Mouse (Mus musculus) c-Kit-positive CD71-positive TER-119-positive erythroid progenitor cells, embryonic 14.5 days (primary cell): ENCODE results near the gene Clec4n.
"Not testable (repeated sequence)": the region's sequence is repeated elsewhere in the genome, so short reads cannot be mapped to it uniquely, and the experiment has no call there.

ENCODE experiments used
- DNase-seq: peaks from one replicate; pipeline ENCODE4 v3.0.0-alpha.2; 2013; ENCODE audit warnings: low spot score

The Clec4n gene

GRCm38 (mm10) chr6:123229644-123230043 lies at the start of gene Clec4n:
Gene Clec4n (plus strand): TSS chr6:123229843.
- DNase-seq: no peak

GRCm38 (mm10) chr6:123184862-123185261 lies 44.8 kb upstream of the Clec4n start:
- not testable (repeated sequence) for DNase-seq

- DNase-seq: peak; percentile 69
Observed at GRCm38 (mm10) chr6:123207187-123208076, 22.2 kb upstream of the Clec4n start.

GRCm38 (mm10) chr6:123208077-123208439 lies 21.6 kb upstream of the Clec4n start:
- DNase-seq: not testable (repeated sequence)

- DNase-seq: no peak
Observed at GRCm38 (mm10) chr6:123211726-123212125, 17.9 kb upstream of the Clec4n start.

GRCm38 (mm10) chr6:123227519-123228166 lies 2.0 kb upstream of the Clec4n start:
- DNase-seq: no peak

- no peak for DNase-seq
Observed at GRCm38 (mm10) chr6:123231149-123231548, 1.5 kb downstream of the Clec4n start.

GRCm38 (mm10) chr6:123237582-123237981 lies 7.9 kb downstream of the Clec4n start:
- DNase-seq: no peak

GRCm38 (mm10) chr6:123244201-123244600 lies 14.6 kb downstream of the Clec4n start:
- DNase-seq: no peak

- not testable (repeated sequence) for DNase-seq
Observed at GRCm38 (mm10) chr6:123248862-123249261, 19.2 kb downstream of the Clec4n start.

- DNase-seq: no peak
Observed at GRCm38 (mm10) chr6:123252735-123253134, 23.1 kb downstream of the Clec4n start.

- no peak for DNase-seq
Observed at GRCm38 (mm10) chr6:123258946-123259345, 29.3 kb downstream of the Clec4n start.

GRCm38 (mm10) chr6:123259889-123260603 lies 30.4 kb downstream of the Clec4n start:
- DNase-seq: no peak

- no peak for DNase-seq
Observed at GRCm38 (mm10) chr6:123260868-123261267, 31.2 kb downstream of the Clec4n start.

- peak; percentile 37 for DNase-seq
Observed at GRCm38 (mm10) chr6:123261555-123262161, 32.0 kb downstream of the Clec4n start, which contains the start of gene Clec4d. Gene Clec4d (plus strand): TSS chr6:123262111.

- no peak for DNase-seq
Observed at GRCm38 (mm10) chr6:123264194-123264593, 34.6 kb downstream of the Clec4n start.

- no peak for DNase-seq
Observed at GRCm38 (mm10) chr6:123265809-123266208, 36.2 kb downstream of the Clec4n start.

- DNase-seq: no peak
Observed at GRCm38 (mm10) chr6:123266945-123267344, 37.3 kb downstream of the Clec4n start.

GRCm38 (mm10) chr6:123279443-123279842 lies 49.8 kb downstream of the Clec4n start:
- DNase-seq: no peak

GRCm38 (mm10) chr6:123286311-123286710 lies 56.7 kb downstream of the Clec4n start:
- DNase-seq: no peak

- no peak for DNase-seq
Observed at GRCm38 (mm10) chr6:123288931-123289330, 59.3 kb downstream of the Clec4n start.

GRCm38 (mm10) chr6:123289753-123290152 lies 60.1 kb downstream of the Clec4n start, which contains the start of gene Clec4e:
Gene Clec4e (minus strand): TSS chr6:123289870.
- no peak for DNase-seq
